Mouse (Mus musculus) liver, adult 2 months (tissue): ENCODE measurements around the gene Hoxc4.

ENCODE experiments used
- CTCF ChIP-seq: fragments of 200-500 bp; IDR thresholded peaks from 2 replicates; pipeline ENCODE4 v1.5.1; 2011; ENCODE audit warnings: low read depth, low read length, control low read depth
- POLR2A ChIP-seq: fragments of 200-500 bp; IDR thresholded peaks from 2 replicates; pipeline ENCODE4 v1.6.1; 2011; ENCODE audit warnings: low read length, control low read depth; ENCODE audit not compliant: insufficient read depth; ENCODE audit errors: extremely low read depth

GRCm38 (mm10) chr15:103024131-103024530 is 5.4 kb downstream of the Hoxc4 start:
- TF ChIP-seq CTCF: no peak
- no peak for TF ChIP-seq POLR2A
